Mouse (Mus musculus) mouse trophoblast stem cell (cell line): ENCODE measurements around the gene Mrpl50.
"Not testable (repeated sequence)": the region's sequence is repeated elsewhere in the genome, so short reads cannot be mapped to it uniquely, and the experiment has no call there.

Experiments used
- in situ Hi-C, 2 experiments: fragments of 300-500 bp; cut with MseI, MboI; formaldehyde crosslinking; loops; 2 replicates in 1 of 2; 3 replicates in 1 of 2; pipeline ENCODE4 v1.15.1; 2025

Mrpl50 gene

GRCm38 (mm10) chr4:49509183-49509582 is 11.7 kb downstream of the Mrpl50 start:
- in situ Hi-C loops: no loop called here

GRCm38 (mm10) chr4:49506386-49506785 is 14.5 kb downstream of the Mrpl50 start, which contains the start of gene Baat:
Baat (minus strand) TSS chr4:49506557.
- in situ Hi-C loops: no loop called here

DNA sequence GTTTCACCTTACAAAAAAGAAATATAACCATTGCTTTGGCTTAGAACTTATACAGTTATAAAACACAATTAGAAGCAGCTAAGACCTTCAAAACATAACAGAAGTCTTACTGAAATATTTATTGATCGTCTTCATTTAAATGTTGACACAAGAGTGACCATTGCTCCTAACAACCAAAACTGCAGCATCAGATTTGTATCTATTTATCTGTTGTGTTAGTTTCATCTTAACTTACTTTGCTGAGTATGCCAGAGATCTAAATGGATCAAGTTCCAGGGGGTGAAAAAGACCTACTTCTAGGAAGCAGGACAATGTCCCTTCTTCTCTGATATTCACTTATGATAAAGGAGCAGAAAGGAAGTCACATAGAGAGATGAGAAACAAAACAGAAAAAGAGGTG is 17.3 kb downstream of the Mrpl50 start:
- in situ Hi-C loops: no loop called here

DNA sequence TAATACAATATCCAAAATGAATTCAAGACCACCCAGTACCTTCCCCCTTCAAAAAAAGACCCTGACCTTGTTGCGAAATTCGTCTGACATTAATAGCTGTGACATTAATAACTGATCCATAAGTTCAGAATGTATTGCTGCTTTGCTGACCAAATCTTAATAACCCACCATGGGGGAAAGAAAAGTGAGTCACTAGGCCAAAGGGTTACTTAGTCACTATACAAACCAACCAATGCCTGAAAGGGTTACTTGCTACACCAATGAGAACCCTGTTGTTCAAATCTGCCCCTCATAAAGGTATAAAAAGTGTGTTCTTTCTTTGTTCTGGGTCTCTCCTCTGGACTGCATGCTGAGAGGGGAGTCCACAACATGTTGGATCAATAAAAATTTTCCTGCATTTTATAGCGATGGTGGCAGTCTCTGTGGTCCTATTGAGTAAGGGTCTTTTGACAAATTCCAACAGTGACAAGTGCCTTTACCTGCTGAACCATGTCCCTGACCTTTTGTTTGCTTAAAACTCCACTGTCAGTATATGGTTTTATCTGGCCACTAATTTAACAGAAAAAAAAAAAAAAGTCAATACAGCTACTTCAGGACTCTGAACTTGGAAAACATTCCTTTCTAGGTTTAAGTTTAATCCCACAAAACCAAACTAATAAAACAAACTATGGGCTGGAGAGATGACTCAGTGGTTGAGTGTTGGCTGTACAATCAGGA is 34.8 kb downstream of the Mrpl50 start:
- in situ Hi-C loops: not testable (repeated sequence)

DNA sequence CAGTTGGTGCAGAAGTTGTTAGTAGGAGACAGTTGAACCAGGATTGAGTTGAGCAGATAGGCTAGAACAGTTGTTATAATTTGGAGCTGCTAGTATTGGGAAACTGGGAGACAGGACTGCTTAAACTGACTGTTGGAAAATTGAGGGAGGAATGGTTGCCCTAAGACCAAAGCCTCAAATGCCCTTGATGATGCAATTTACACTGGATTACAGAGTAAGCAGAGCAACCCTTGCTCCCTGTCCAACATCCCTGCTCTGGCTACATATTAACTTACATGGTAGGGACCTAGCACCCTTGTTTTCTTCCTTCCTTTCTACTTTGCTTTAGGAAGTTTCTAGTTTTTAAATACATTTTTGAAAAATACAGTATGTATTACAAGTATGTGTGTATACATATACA is 35.5 kb downstream of the Mrpl50 start:
- in situ Hi-C loops: no loop called here

DNA sequence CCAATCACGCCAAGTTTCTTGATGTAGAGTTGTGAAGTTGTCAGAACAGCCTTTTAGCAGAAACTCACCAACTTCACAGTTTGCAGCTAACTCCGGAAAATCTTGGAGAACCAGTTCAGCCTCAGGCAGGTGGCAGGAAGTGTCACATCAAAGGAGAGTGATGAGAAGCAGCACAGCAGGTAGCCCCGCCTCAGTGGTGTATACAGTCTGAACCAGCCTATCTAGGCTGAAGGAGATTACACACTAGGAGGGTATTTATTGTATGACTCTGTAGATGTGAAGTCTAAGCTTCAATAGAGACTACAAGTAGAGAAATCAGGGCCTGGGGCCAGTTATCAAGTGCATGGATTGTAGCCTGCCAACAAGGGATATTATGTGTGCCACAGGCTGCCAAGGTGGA is 40.0 kb downstream of the Mrpl50 start:
- in situ Hi-C loops: no loop called here

- in situ Hi-C loops: no loop called here
Observed at GRCm38 (mm10) chr4:49480104-49480760, 40.7 kb downstream of the Mrpl50 start.

- in situ Hi-C loops: not testable (repeated sequence)
Observed at GRCm38 (mm10) chr4:49479035-49479434, 41.9 kb downstream of the Mrpl50 start.

DNA sequence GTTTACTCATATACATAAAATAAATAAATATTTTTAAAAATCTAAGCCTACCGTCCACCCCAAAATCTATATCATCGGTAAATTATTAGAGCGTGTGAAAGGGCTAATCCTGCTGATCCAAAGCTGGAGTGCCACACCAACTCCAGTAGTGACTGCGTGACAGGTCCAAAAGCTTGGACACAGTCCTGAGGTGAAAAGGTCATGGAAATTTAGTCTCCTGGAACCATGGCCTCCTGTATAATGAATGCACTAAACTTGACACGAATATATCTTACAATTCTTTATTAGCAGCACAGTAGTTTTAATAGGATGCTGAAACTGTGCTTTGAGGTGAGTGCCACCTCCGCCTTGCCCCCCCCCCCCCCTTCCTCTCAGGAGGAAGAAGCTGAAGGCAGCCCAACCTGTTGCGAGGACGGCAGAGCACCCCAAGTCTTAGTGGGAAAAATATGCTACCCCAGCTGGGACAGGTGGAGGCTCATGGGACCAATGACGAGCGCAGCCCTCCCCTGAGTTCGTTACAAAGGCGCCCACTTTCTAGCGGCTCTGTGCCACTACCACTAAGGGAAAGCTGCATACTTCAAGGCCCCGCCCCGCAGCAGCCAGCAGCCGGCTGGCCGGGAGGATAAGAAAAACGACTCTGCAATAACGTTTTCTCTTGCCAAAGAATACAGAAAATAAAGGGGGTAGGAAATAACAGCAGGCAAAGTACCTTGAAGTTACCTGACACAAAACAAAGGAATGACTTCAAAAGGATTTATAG is 42.6 kb downstream of the Mrpl50 start:
- in situ Hi-C loops: no loop called here

GRCm38 (mm10) chr4:49474583-49474982 is 46.3 kb downstream of the Mrpl50 start:
- in situ Hi-C loops: no loop called here

DNA sequence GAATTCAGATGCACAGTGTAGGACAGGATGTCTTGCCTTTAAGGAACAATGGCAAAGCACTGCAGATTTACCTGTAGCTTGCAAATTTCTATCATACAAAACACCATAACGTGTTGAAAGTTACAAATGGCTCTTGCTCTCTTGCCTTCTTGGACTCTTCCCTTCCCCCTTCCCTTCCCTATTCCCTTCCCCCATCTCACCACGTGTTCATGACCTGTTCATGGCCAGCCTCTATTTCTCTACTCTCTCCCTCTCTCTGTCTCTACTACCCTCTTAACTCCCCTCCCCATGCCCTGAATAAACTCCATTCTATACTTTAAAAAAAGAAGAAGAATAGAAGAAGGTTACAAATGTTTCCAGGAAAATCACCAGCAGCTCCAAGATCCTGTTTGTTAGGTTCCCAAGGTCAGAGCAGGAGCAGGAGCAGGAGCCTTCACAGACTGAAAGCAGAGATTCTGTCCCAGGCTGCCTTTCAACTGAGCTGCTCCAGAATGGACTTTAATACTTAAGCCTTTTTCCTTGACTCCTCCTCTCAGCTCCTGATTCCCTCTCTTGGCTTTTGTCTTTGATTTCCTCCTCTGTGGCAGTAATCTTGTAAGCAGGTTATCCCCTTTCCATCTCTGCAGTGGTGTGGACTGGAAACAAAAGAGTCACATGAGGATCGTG is 47.3 kb downstream of the Mrpl50 start, which contains the start of gene Acnat1:
Gene Acnat1 (minus strand): TSS at position 478 of the 666 bp plus-strand sequence.
- in situ Hi-C loops: no loop called here

DNA sequence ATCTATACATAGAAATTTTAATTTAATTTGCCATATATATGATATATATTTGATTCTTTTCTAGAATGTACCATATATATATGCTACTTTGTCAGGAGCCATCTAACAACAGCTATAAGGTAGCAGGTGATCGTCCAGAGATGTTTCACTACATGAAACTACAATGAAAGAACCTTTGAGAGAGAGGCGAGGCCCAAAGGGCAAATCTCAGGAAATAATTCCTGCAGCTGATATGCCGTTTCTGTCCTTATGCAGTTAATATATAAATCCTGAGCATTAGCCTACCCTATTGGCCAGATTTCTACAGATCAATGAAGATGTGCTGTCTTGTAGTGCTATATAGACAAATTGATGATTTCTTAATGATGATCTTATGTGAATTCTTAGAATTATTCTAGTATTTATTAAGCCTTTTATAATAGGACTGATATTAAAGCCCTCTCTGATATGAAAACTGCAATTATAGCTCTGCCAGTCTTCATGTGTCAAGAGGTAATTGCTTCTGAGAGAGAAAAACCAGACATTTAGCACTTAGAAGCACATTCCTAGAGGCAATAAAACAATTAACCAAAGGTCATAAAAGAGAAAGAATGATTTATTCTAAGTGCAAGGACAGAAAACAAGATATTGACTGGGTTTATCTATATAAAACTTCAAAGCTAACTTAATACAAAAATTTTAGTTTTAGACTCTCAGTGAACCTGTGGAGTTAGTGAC is 51.3 kb downstream of the Mrpl50 start:
- in situ Hi-C loops: no loop called here

- in situ Hi-C loops: no loop called here
Observed at GRCm38 (mm10) chr4:49467360-49467759, 53.5 kb downstream of the Mrpl50 start.
